Mouse (Mus musculus): Measurements from ENCODE around the gene Fndc7. TPM values are rescaled to one million over a fixed set of nuclear protein-coding genes. Genes with fewer than 3 reads are reported as not detected.
A peak's percentile ranks its signal among the peaks of the same experiment; 100 is the strongest.

The Fndc7 gene
- total and polyA plus RNA-seq, 2 experiments from 2014 or later, result not detected

DNA sequence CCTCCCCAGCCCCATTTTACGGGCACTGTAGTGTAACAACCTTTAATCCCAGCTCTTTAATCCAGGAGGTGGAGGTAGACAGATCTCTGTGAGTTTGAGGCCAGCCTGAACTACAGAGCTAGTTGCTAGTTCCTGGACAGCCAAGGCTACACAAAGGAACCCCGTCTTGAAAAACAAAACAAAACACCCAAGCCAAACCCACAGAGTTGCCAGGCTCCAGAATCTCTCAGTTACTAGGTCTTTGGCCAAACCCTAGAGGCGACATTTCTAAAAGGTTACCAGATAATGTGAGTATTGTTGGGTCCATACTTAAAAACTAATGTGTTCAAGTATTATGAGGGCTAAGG is 32.7 kb downstream of the Fndc7 start:
- Histone ChIP-seq H3K9me3 (ENCODE audit: low read length) (no peaks in the 10 kb centered on the region), H3K9ac (replicated peaks; ENCODE audit: low read length, poor library complexity, severe bottlenecking) (no peak overlapping the region), H3K4me3 (ENCODE audit: low read depth, low read length) (no peak overlapping the region), H3K4me1 (ENCODE audit: insufficient read depth, low read length) (peaks cover 2% of the 10 kb centered on the region; the same call in 1 of the 2 replicates), H3K27me3 (ENCODE audit: insufficient read depth, low read length) (no peaks in the 10 kb centered on the region), H3K27ac (ENCODE audit: low read depth, low read length) (no peak overlapping the region), H3K36me3 (ENCODE audit: insufficient read depth, low read length) (no peaks in the 10 kb centered on the region), H3K4me2 (ENCODE audit: low read depth, low read length, poor library complexity, severe bottlenecking) (no peak overlapping the region)
- TF ChIP-seq CTCF (IDR thresholded peaks at IDR 0.05), result no peak
- ATAC-seq (ENCODE audit: low FRiP score), result no peak
- 38% methylated on average over 3 of the region's 3 CpGs for WGBS
- no peak for DNase-seq (ENCODE audit: low spot score)

DNA sequence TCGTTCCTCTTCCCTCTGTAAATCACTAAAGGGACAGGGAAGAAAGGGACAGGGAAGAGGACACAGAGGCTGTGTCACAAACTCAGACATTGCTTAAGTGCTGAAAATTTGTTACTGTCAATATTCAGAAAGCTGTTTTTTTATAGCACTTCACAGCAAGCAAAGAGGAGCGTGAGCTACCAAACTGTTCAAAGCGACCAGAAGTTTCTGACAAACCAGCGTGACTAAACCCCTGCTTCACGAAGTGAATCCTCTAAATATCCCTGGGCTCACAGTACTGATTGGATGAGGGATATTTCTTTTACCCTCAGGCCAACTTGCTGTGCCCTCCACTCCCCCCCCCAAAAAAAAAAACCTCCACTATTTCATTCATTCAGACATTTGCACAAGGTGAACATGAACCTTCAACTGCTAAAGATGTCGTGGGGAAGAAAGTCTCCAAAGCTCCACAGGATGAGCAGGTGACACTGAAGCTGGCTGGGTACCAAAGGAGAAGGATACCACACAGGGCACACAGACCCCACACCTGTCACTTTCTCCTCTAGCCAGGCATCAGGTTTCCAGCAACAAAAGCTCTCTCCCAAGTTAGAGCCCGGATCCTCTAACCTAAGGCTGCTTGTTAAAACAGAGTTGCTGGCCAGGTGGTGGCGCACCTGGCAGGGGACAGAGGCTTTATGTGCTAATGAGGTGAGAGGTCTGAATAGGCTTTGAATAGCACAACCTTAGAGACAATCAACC is 33.3 kb downstream of the Fndc7 start:
- no peaks in the 10 kb centered on the region for H3K9me3 ChIP-seq (ENCODE audit: low read length)
- no peaks in the 10 kb centered on the region for H3K36me3 ChIP-seq (ENCODE audit: insufficient read depth, low read length)
- TF ChIP-seq CTCF (IDR thresholded peaks at IDR 0.05), result peak; percentile 59
- peak; percentile 19 for DNase-seq (ENCODE audit: low spot score)
- WGBS, result 32% methylated on average over 8 of the region's 8 CpGs
- no peak for ATAC-seq (ENCODE audit: low FRiP score)
- H3K4me2 ChIP-seq (ENCODE audit: low read depth, low read length, poor library complexity, severe bottlenecking), result no peak overlapping the region
- no peak overlapping the region for H3K27ac ChIP-seq (ENCODE audit: low read depth, low read length)
- peaks cover 6% of the 10 kb centered on the region for H3K4me1 ChIP-seq (ENCODE audit: insufficient read depth, low read length)
- no peak overlapping the region for H3K4me3 ChIP-seq (ENCODE audit: low read depth, low read length)
- no peak overlapping the region for H3K9ac ChIP-seq (replicated peaks; ENCODE audit: low read length, poor library complexity, severe bottlenecking)
- H3K27me3 ChIP-seq (ENCODE audit: insufficient read depth, low read length), result no peaks in the 10 kb centered on the region

DNA sequence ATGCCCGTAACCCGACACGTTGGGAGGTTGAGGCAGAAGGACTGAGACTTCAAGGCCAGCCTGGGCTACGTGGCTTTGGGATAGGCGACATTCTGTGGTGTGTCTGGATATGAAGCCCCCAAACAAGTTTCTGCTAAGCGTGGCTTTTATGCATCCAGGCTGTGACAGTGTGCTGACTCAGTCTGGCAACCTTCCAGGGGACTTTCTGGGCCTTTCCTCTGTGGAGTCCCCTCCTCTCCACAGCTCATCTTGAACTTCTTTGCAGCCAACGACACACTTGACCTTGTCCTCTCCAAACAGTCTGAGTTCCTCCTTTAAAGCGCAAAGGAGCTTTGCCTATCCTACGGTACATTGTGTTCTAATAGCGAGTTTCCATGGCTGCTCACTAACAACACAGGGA is 33.9 kb downstream of the Fndc7 start:
- H3K9ac ChIP-seq (replicated peaks; ENCODE audit: low read length, poor library complexity, severe bottlenecking), result no peak overlapping the region
- H3K4me3 ChIP-seq (ENCODE audit: low read depth, low read length), result no peak overlapping the region
- ATAC-seq (ENCODE audit: low FRiP score) (no peak), DNase-seq (ENCODE audit: low spot score) (peak; percentile 55)
- peaks cover 6% of the 10 kb centered on the region for H3K4me1 ChIP-seq (ENCODE audit: insufficient read depth, low read length)
- no peak overlapping the region for H3K27ac ChIP-seq (ENCODE audit: low read depth, low read length)
- no peaks in the 10 kb centered on the region for H3K9me3 ChIP-seq (ENCODE audit: low read length)
- no peak for TF ChIP-seq CTCF (IDR thresholded peaks at IDR 0.05)
- WGBS, result 64% methylated on average over 10 of the region's 10 CpGs
- no peak overlapping the region for H3K4me2 ChIP-seq (ENCODE audit: low read depth, low read length, poor library complexity, severe bottlenecking)
- H3K27me3 ChIP-seq (ENCODE audit: insufficient read depth, low read length), result no peaks in the 10 kb centered on the region
- no peaks in the 10 kb centered on the region for H3K36me3 ChIP-seq (ENCODE audit: insufficient read depth, low read length)

DNA sequence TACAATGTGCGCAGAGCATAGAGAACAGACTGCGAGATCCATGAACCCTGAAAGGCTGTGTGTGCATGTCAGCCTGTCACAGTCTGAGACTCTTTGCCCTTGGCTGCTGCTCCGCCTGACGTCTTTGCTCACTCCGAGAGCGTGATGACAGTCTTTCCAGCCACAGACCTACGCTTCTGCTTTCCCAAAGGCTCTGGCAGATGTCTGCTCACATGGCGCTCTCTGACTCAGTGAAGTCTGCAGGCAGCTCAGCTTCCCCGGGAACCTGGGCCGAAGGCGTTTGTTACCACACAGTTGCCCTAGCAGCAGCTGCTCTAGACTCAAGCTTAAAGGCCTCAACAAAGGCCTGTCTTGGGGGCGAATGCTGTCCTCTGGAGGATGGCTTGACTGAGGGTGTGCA is 34.4 kb downstream of the Fndc7 start:
- H3K27me3 ChIP-seq (ENCODE audit: insufficient read depth, low read length), result no peaks in the 10 kb centered on the region
- H3K9ac ChIP-seq (replicated peaks; ENCODE audit: low read length, poor library complexity, severe bottlenecking), result no peak overlapping the region
- DNase-seq (ENCODE audit: low spot score) (peak; percentile 62), ATAC-seq (ENCODE audit: low FRiP score) (no peak)
- peaks cover 6% of the 10 kb centered on the region for H3K4me1 ChIP-seq (ENCODE audit: insufficient read depth, low read length)
- no peaks in the 10 kb centered on the region for H3K36me3 ChIP-seq (ENCODE audit: insufficient read depth, low read length)
- H3K4me3 ChIP-seq (ENCODE audit: low read depth, low read length), result no peak overlapping the region
- no peak overlapping the region for H3K4me2 ChIP-seq (ENCODE audit: low read depth, low read length, poor library complexity, severe bottlenecking)
- H3K9me3 ChIP-seq (ENCODE audit: low read length), result no peaks in the 10 kb centered on the region
- peak overlapping the region; percentile 18; the same call in 1 of the 2 replicates for H3K27ac ChIP-seq (ENCODE audit: low read depth, low read length)
- 38% methylated on average over 12 of the region's 12 CpGs for WGBS
- TF ChIP-seq CTCF (IDR thresholded peaks at IDR 0.05), result no peak

DNA sequence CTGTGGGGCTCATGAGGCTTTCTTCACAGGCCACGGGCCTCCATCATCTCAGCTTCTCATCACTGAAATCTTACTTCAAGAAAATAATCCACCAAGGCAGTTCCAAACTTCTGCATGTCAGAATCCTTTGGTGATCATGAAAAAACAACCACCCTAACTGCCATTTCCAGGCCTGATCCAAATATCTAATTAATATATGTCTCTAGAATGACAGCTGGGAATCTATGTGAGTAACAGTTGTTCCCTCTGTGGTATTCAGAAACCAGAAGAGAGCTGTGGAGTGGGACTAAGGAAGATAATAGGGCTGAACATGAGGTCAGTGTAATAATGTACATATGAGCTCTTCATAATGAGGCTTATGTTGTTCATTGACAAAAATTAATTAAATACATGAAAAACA is 36.5 kb downstream of the Fndc7 start:
- ATAC-seq (ENCODE audit: low FRiP score) (no peak), DNase-seq (ENCODE audit: low spot score) (no peak)
- H3K4me1 ChIP-seq (ENCODE audit: insufficient read depth, low read length), result peaks cover 6% of the 10 kb centered on the region
- no peak for TF ChIP-seq CTCF (IDR thresholded peaks at IDR 0.05)
- WGBS, result 81% methylated on average over 1 of the region's 1 CpGs
- H3K4me2 ChIP-seq (ENCODE audit: low read depth, low read length, poor library complexity, severe bottlenecking), result no peak overlapping the region
- no peaks in the 10 kb centered on the region for H3K36me3 ChIP-seq (ENCODE audit: insufficient read depth, low read length)
- H3K27ac ChIP-seq (ENCODE audit: low read depth, low read length), result no peak overlapping the region
- no peaks in the 10 kb centered on the region for H3K27me3 ChIP-seq (ENCODE audit: insufficient read depth, low read length)
- H3K9ac ChIP-seq (replicated peaks; ENCODE audit: low read length, poor library complexity, severe bottlenecking), result no peak overlapping the region
- no peak overlapping the region for H3K4me3 ChIP-seq (ENCODE audit: low read depth, low read length)
- H3K9me3 ChIP-seq (ENCODE audit: low read length), result no peaks in the 10 kb centered on the region

DNA sequence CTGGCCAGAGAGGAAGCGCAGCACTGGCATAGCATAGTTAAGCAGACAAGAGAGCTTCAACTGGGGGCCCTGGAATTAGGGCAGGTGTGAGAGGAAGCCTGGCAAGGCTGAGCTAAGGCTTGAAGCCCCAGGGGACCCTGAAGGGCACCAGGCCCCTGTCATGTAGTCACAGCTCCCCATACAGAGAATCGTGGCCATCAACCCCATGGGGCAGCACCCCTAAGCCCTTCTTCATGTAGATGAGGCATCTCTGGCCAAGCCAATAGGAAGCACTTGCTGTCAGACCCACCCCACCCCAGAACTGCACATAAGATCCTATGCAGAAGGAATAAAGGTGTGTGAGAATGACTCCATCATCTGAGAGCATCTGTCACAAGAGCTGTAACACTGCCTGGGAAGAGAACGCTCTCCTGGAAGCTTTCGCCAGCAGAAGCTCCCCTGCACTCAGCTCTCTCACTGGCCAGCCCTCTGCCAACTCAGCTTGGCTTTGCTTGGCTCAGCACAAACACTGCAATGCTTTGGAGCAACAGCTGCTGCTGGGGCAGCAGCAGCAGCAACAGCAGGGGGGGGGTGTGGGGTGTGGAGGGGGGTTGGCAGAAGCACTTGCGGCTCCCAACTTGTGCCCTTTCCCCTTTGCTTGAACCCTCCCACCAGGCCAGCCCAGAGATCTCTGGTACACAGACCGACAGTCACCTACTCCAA is 37.7 kb downstream of the Fndc7 start:
- DNase-seq (ENCODE audit: low spot score) (peak; percentile 68), ATAC-seq (ENCODE audit: low FRiP score) (no peak)
- H3K9me3 ChIP-seq (ENCODE audit: low read length), result no peaks in the 10 kb centered on the region
- no peak overlapping the region for H3K4me2 ChIP-seq (ENCODE audit: low read depth, low read length, poor library complexity, severe bottlenecking)
- TF ChIP-seq CTCF (IDR thresholded peaks at IDR 0.05), result no peak
- no peak overlapping the region for H3K27ac ChIP-seq (ENCODE audit: low read depth, low read length)
- peaks cover 6% of the 10 kb centered on the region for H3K4me1 ChIP-seq (ENCODE audit: insufficient read depth, low read length)
- H3K4me3 ChIP-seq (ENCODE audit: low read depth, low read length), result no peak overlapping the region
- H3K36me3 ChIP-seq (ENCODE audit: insufficient read depth, low read length), result no peaks in the 10 kb centered on the region
- 52% methylated on average over 6 of the region's 6 CpGs for WGBS
- H3K27me3 ChIP-seq (ENCODE audit: insufficient read depth, low read length), result no peaks in the 10 kb centered on the region
- no peak overlapping the region for H3K9ac ChIP-seq (replicated peaks; ENCODE audit: low read length, poor library complexity, severe bottlenecking)

All from midbrain, postnatal 0 days (tissue).